Mouse (Mus musculus) E14TG2a.4 (cell line): ENCODE data around the gene Gnao1.

Source experiments
- CTCF ChIP-seq: conservative IDR thresholded peaks from 2 replicates; pipeline ENCODE4 v1.5.1; 2014; ENCODE audit warnings: low read length
- POU5F1 ChIP-seq: IDR thresholded peaks from 2 replicates; pipeline ENCODE4 v1.6.1; 2014; ENCODE audit warnings: low read length, borderline replicate concordance

DNA sequence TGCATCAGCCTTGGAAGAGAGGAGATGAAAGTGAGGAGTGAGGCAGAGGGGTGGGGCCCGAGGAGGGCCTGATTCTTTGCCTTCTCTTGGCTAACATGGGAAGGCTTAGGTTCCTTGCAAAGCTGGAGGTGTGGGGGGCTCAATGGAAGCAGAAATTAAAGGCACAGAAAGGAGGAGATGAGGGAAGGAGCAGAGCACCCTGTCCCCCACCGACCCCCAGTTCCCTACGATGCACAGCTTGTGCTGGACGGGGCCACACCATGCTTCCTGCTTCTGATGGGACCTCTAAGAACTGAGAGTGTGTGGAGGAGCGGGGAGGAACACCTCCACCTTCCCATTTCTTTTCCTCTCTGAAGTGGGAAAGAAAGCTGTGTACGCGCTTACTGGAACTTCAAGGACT lies 11.6 kb downstream of the Gnao1 start:
- TF ChIP-seq CTCF, result no peak
- no peak for TF ChIP-seq POU5F1
